Mouse (Mus musculus): ENCODE results near the gene Lsm5. TPM values are rescaled to one million over a fixed set of nuclear protein-coding genes. Genes with fewer than 3 reads are reported as not detected.

Gene Lsm5
- total and polyA plus RNA-seq, 2 experiments from 2014 or later, result 25.0 to 90.4 TPM

- Histone ChIP-seq H3K4me3 (ENCODE audit: low read length) (no peak overlapping the region), H3K9ac (replicated peaks; ENCODE audit: low read length) (no peak overlapping the region), H3K4me2 (ENCODE audit: low read depth, low read length) (no peak overlapping the region), H3K27ac (no peak overlapping the region), H3K27me3 (ENCODE audit: insufficient read depth, low read length) (0 out of 2 replicates have a peak, but pooled peaks cover 6% of the 10 kb centered on the region), H3K4me1 (ENCODE audit: insufficient read depth, low read length) (peaks cover 3% of the 10 kb centered on the region; the same call in 1 of the 2 replicates), H3K36me3 (ENCODE audit: insufficient read depth, low read length) (no peaks in the 10 kb centered on the region), H3K9me3 (ENCODE audit: low read length) (no peaks in the 10 kb centered on the region)
- ATAC-seq, result no peak
- no peak for TF ChIP-seq CTCF (IDR thresholded peaks at IDR 0.05; ENCODE audit: low read depth)
- no peak for DNase-seq (ENCODE audit: low spot score)
- 85% methylated on average over 8 of the region's 8 CpGs for WGBS
Measured at GRCm38 (mm10) chr6:56655393-56655792, 49.1 kb downstream of the Lsm5 start.

- peak; percentile 55 for TF ChIP-seq CTCF (IDR thresholded peaks at IDR 0.05; ENCODE audit: low read depth)
- under 1% methylated on average over 36 of the region's 36 CpGs for WGBS
- Histone ChIP-seq H3K4me1 (ENCODE audit: insufficient read depth, low read length) (peaks cover 3% of the 10 kb centered on the region; the same call in 1 of the 2 replicates), H3K27me3 (ENCODE audit: insufficient read depth, low read length) (0 out of 2 replicates have a peak, but pooled peaks cover 6% of the 10 kb centered on the region), H3K27ac (no peak overlapping the region), H3K9ac (replicated peaks; ENCODE audit: low read length) (peak overlapping the region; percentile 37; the same call in 1 of the 2 replicates), H3K36me3 (ENCODE audit: insufficient read depth, low read length) (no peaks in the 10 kb centered on the region), H3K9me3 (ENCODE audit: low read length) (no peaks in the 10 kb centered on the region), H3K4me2 (ENCODE audit: low read depth, low read length) (peak overlapping the region; percentile 88), H3K4me3 (ENCODE audit: low read length) (peak overlapping the region; percentile 43)
- ATAC-seq (peak; percentile 27; the same call in 1 of the 2 replicates), DNase-seq (ENCODE audit: low spot score) (peak; percentile 27)
Measured at GRCm38 (mm10) chr6:56652121-56652592, 52.4 kb downstream of the Lsm5 start.

Other genes starting within 250 kb of the Lsm5 start
- 51.0 and 56.0 TPM in 2 replicates for gene Pde1c, start 135.6 kb downstream of the Lsm5 start, total RNA-seq (2014; rRNA removed)
- 27.5 and 31.4 TPM in 2 replicates for gene Pde1c, start 135.6 kb downstream of the Lsm5 start, polyA plus RNA-seq (2015; fragmentation: Nextera tagmentation; extraction: Ambion mirVana)
- gene Avl9, start 10.2 kb upstream of the Lsm5 start, total RNA-seq (2014; rRNA removed), result 47.6 and 52.6 TPM in 2 replicates
- gene Avl9, start 10.2 kb upstream of the Lsm5 start, polyA plus RNA-seq (2015; fragmentation: Nextera tagmentation; extraction: Ambion mirVana), result 22.0 and 23.3 TPM in 2 replicates
- 36.0 and 46.2 TPM in 2 replicates for gene Kbtbd2, start 93.1 kb upstream of the Lsm5 start, total RNA-seq (2014; rRNA removed)
- gene Kbtbd2, start 93.1 kb upstream of the Lsm5 start, polyA plus RNA-seq (2015; fragmentation: Nextera tagmentation; extraction: Ambion mirVana), result 18.2 and 19.7 TPM in 2 replicates
- gene Fkbp9, start 127.3 kb upstream of the Lsm5 start, total RNA-seq (2014; rRNA removed), result 47.4 and 54.8 TPM in 2 replicates
- 44.7 and 45.9 TPM in 2 replicates for gene Fkbp9, start 127.3 kb upstream of the Lsm5 start, polyA plus RNA-seq (2015; fragmentation: Nextera tagmentation; extraction: Ambion mirVana)
- gene Nt5c3, start 219.2 kb upstream of the Lsm5 start, total RNA-seq (2014; rRNA removed), result 38.4 and 83.8 TPM in 2 replicates
- 153 and 155 TPM in 2 replicates for gene Nt5c3, start 219.2 kb upstream of the Lsm5 start, polyA plus RNA-seq (2015; fragmentation: Nextera tagmentation; extraction: Ambion mirVana)
- 0.37 TPM in 1 of 2 replicates, not detected in the other for gene Vmn1r4, start 219.3 kb upstream of the Lsm5 start, total RNA-seq (2014; rRNA removed)
- gene Vmn1r4, start 219.3 kb upstream of the Lsm5 start, polyA plus RNA-seq (2015; fragmentation: Nextera tagmentation; extraction: Ambion mirVana), result 0.46 and 0.58 TPM in 2 replicates